Mouse (Mus musculus): ENCODE measurements around the gene Abcc5.
"Not testable (repeated sequence)": the region's sequence is repeated elsewhere in the genome, so short reads cannot be mapped to it uniquely, and the experiment has no call there.

The Abcc5 gene

DNA sequence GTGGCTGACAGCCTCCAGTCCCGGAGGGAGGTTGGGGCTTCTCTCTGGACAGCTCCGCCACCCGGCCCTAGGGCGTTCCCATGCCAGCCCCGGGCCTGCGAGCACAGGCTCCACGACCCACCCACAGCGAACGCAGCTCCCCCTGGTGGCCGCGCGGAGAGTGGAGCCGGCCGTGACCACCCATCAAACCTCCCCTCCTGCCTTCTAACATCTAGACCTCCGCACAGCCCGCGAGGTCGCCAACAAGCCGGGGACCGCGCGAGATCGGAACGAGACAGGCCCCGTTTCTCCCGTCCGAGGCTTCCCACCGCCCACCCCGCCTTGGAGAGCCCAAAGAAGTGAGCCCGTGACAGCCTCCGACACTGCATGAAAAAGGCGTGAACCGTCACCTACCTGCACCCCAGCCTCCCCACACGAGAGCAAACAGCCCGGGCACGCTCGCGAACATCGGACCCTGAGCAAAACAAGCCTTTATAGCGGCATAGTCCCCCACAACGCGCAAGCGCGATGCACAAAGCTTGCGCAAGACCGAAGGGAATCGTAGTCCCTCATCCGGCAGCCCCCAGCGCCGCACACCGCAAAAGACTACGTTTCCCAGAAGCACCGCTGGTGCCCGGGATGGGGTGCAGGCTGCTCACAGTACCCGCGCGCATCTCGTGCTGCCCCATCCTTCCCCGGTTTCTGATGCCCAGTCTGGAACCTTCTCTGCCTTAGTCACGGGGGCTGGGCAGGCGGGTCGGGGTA, at the start of gene Abcc5:
Abcc5 (minus strand) TSS at position 540 of the 744 bp plus-strand sequence.
- Histone ChIP-seq H3K27me3 (ENCODE audit: control insufficient read depth, insufficient read depth, low read length, poor library complexity, severe bottlenecking) (no peaks in the 10 kb centered on the region), H3K36me3 (ENCODE audit: control insufficient read depth, insufficient read depth, low read length, poor library complexity, severe bottlenecking) (no peaks in the 10 kb centered on the region)
- peak; percentile 90 for DNase-seq (ENCODE audit: low read depth, low spot score)

DNA sequence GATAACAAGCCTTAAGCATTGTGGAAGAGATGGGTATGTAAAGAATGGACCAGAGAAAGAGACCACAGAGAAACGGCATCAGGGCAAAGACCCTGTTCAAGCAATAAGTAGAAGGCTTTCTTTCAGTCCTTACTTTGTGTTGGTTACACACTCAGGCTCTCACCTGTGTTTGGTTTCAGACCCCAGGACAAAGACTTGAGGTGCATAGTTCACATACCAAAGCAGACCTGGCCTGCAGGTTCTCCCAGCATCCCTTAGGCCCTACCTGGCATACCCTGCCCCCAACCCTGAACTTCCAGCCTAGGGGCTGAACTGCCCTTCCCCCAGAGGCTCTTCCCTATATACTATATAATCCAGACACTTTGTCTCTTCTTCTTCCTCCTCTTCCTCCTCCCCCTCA, 49.1 kb upstream of the Abcc5 start:
- Histone ChIP-seq H3K36me3 (ENCODE audit: control insufficient read depth, insufficient read depth, low read length, poor library complexity, severe bottlenecking) (no peaks in the 10 kb centered on the region), H3K27me3 (ENCODE audit: control insufficient read depth, insufficient read depth, low read length, poor library complexity, severe bottlenecking) (no peaks in the 10 kb centered on the region)
- no peak for DNase-seq (ENCODE audit: low read depth, low spot score)

DNA sequence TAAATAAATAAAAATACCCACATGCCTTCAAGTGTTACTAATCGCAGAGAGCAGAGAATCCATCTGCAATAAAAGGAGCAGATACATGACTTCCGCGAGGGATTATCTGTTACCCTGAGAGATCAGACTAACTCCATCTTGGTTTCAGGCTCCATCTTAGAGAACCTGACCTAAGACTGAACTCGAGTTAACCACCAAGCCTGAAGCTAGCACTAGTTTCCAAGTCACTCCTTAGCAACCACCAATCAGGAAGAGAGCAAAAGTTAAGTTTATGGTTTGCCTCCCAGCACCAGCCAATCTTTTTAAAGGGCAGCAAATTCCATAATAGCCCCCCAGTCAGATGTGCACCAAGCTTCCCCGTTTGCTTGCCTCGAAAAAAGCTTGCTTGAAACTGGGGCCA, 48.6 kb upstream of the Abcc5 start:
- Histone ChIP-seq H3K36me3 (ENCODE audit: control insufficient read depth, insufficient read depth, low read length, poor library complexity, severe bottlenecking) (no peaks in the 10 kb centered on the region), H3K27me3 (ENCODE audit: control insufficient read depth, insufficient read depth, low read length, poor library complexity, severe bottlenecking) (no peaks in the 10 kb centered on the region)
- DNase-seq (ENCODE audit: low read depth, low spot score): no peak

DNA sequence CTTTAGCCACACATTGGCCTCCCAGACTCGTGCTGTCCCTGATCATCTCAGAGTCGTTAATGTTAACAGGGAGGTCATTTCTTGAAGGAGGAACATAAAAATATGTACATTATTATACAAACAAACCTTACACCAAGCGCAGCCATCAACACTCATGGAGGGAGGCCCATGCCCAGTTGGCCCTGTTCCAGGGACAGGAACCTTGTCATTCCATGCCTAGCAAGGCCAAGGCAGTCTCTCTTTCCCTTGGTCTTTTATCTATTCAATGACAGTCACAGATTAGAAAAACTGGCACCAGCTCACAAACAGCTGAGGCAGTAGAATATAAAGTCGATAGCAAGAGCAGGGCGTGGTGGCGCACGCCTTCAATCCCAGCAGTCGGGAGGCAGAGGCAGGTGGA, 48.0 kb upstream of the Abcc5 start:
- H3K27me3 ChIP-seq (ENCODE audit: control insufficient read depth, insufficient read depth, low read length, poor library complexity, severe bottlenecking): no peaks in the 10 kb centered on the region
- no peaks in the 10 kb centered on the region for H3K36me3 ChIP-seq (ENCODE audit: control insufficient read depth, insufficient read depth, low read length, poor library complexity, severe bottlenecking)
- DNase-seq (ENCODE audit: low read depth, low spot score): no peak

DNA sequence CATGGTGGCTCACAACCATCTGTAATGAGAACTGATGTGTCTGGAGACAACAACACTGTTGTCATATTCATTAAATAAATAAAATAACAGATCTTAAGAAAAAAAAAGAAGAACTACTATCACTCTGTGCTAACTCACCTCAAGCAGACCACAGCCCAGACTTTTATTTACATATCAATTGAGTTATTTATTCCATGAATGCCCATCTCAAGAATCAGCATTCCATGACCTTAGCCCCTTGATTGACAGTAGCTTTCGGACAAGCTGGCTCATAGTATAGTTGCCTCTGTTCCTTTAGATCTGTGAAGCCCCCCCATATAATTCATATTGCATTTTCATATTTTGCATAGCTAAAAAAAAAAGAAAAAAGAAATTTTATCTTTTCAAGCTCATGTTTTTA, 47.6 kb upstream of the Abcc5 start:
- H3K36me3 ChIP-seq (ENCODE audit: control insufficient read depth, insufficient read depth, low read length, poor library complexity, severe bottlenecking): no peaks in the 10 kb centered on the region
- DNase-seq (ENCODE audit: low read depth, low spot score): no peak
- no peaks in the 10 kb centered on the region for H3K27me3 ChIP-seq (ENCODE audit: control insufficient read depth, insufficient read depth, low read length, poor library complexity, severe bottlenecking)

DNA sequence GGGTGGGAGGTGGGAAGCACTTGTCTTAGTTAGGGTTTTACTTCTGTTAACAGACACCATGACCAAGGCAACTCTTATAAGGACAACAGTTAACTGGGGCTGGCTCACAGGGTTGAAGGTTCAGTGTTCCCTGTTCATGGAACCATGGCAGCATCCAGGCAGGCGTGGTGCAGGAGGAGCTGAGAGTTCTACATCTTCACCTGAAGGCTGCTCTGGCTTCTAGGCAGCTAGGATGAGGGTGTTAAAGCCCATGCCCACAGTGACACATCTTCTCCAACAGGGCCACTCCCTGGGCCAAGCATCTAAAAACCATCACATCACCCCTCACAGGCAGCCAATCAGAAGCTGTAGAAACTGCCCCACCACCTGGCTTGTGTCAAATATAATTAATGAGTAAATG, 45.5 kb upstream of the Abcc5 start:
- H3K27me3 ChIP-seq (ENCODE audit: control insufficient read depth, insufficient read depth, low read length, poor library complexity, severe bottlenecking): no peaks in the 10 kb centered on the region
- DNase-seq (ENCODE audit: low read depth, low spot score): no peak
- no peaks in the 10 kb centered on the region for H3K36me3 ChIP-seq (ENCODE audit: control insufficient read depth, insufficient read depth, low read length, poor library complexity, severe bottlenecking)

DNA sequence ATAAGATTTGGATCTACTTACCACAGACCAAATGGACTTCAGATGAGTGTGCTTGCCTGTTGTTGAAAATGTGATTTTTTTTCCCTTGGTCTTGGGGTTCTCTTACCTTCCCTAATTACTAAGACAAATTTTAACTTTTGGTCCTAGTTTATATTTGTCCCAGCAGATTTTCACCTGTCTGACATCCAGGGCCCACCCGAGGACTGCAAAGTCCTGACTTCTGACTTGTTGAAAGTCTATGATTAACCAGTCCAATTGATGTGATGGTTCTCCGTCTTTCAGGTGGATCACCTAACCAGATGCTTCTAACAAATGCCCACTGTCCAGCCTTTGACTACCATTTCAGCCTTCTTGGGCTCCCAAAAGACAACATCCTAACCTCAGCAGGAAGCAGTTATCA, 44.8 kb upstream of the Abcc5 start:
- Histone ChIP-seq H3K36me3 (ENCODE audit: control insufficient read depth, insufficient read depth, low read length, poor library complexity, severe bottlenecking) (no peaks in the 10 kb centered on the region), H3K27me3 (ENCODE audit: control insufficient read depth, insufficient read depth, low read length, poor library complexity, severe bottlenecking) (no peaks in the 10 kb centered on the region)
- DNase-seq (ENCODE audit: low read depth, low spot score): no peak

DNA sequence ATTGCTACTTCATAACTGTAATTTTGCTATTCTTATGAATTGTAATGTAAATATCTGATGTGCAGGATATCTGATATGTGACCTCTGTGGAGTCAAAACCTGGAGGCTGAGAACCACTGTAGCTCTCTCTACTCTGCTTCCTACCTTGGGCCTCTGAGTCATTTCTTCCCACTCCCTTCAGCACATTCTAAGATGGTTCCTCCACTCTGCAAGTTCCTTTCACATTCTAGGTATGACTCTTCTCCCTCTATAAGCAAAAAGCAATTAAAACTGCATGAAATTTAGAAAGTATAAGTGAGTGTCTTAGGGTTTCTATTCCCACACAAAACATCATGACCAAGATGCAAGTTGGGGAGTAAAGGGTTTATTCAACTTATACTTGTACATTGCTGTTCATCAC, 38.5 kb upstream of the Abcc5 start:
- Histone ChIP-seq H3K27me3 (ENCODE audit: control insufficient read depth, insufficient read depth, low read length, poor library complexity, severe bottlenecking) (no peaks in the 10 kb centered on the region), H3K36me3 (ENCODE audit: control insufficient read depth, insufficient read depth, low read length, poor library complexity, severe bottlenecking) (no peaks in the 10 kb centered on the region)
- DNase-seq (ENCODE audit: low read depth, low spot score): no peak

DNA sequence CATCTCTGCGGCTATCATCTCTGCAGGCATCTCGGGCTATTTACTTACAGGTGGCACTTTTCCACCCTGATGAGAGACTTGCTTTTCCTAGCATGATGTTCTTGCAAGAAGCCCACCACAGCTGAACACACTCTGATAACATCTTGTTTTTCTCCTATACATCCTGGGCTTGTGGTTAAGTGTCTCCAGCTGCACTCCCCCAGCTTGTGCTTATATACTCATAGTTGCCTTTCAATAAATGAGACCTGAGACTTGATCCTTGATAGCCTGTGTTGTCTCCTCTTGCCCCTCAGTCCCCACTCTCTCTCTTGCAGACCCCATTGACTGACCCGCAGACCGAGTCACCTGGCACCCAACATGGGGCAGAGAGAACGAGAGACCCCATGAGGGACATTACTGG, 32.5 kb upstream of the Abcc5 start:
- not testable (repeated sequence) for H3K27me3 ChIP-seq (ENCODE audit: control insufficient read depth, insufficient read depth, low read length, poor library complexity, severe bottlenecking); H3K36me3 ChIP-seq (ENCODE audit: control insufficient read depth, insufficient read depth, low read length, poor library complexity, severe bottlenecking); DNase-seq (ENCODE audit: low read depth, low spot score)

DNA sequence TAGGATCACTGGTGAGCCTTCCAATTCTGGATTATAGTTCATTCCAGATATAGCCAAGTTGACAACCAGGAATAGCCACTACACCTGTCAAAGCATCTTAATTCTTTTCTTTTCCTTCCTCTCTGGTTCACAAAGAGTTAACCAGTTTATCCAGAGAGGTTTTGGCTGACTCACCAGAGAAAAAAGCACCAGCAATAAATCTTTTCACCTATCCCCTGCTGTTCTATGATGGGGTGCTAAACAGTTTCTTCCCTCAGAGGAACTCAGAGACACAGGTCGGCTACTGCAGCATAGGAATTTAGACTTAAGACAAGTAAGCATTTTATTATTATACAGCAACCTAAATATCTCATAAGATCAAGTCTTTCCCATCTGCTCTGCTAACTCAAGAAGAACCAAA, 29.9 kb upstream of the Abcc5 start:
- no peaks in the 10 kb centered on the region for H3K27me3 ChIP-seq (ENCODE audit: control insufficient read depth, insufficient read depth, low read length, poor library complexity, severe bottlenecking)
- no peak for DNase-seq (ENCODE audit: low read depth, low spot score)
- no peaks in the 10 kb centered on the region for H3K36me3 ChIP-seq (ENCODE audit: control insufficient read depth, insufficient read depth, low read length, poor library complexity, severe bottlenecking)

DNA sequence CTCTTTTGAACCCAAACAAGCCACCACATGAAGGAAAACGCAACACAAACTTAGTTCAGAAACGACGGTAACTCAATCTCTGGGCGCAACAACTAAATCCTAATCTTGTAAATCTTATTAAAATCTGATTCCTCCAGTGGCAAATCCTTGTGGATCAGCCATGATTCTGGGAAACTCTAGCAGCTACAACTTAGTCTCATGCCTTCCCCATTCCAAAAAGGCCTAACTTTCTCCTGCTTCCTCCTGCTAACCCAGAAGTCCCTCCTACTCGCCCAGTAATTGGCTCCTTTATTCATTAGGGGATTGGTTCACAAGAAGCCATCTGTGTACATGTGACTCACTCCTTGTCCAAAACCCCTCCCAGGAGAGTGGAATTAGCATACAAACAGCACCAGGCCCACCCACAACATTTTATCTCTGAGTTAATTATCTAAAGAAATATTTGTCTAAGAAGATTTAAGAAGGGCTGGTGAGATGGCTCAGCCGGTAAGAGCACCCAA, 28.0 kb upstream of the Abcc5 start:
- H3K27me3 ChIP-seq (ENCODE audit: control insufficient read depth, insufficient read depth, low read length, poor library complexity, severe bottlenecking): no peaks in the 10 kb centered on the region
- DNase-seq (ENCODE audit: low read depth, low spot score): no peak
- no peaks in the 10 kb centered on the region for H3K36me3 ChIP-seq (ENCODE audit: control insufficient read depth, insufficient read depth, low read length, poor library complexity, severe bottlenecking)

DNA sequence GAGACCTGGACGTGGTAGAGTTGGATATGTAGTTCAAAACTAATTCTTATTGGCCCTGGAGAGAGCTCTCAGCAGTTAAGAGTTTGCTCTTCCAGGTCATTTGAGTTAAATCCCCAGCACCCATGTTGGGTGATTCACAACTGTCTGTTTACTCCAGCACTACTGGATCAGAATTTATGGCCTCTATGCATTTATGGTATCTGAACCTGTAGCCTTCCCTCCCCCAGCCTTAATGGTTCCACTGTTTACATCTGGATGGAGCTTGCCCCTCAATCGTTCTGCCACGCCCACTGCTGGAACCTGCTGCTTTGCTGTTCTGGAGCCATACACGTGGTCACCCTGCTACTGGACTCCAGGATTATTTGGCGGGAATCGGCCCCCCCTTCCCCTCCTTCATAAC, 25.6 kb upstream of the Abcc5 start:
- DNase-seq (ENCODE audit: low read depth, low spot score): no peak
- H3K27me3 ChIP-seq (ENCODE audit: control insufficient read depth, insufficient read depth, low read length, poor library complexity, severe bottlenecking): no peaks in the 10 kb centered on the region
- no peaks in the 10 kb centered on the region for H3K36me3 ChIP-seq (ENCODE audit: control insufficient read depth, insufficient read depth, low read length, poor library complexity, severe bottlenecking)

DNA sequence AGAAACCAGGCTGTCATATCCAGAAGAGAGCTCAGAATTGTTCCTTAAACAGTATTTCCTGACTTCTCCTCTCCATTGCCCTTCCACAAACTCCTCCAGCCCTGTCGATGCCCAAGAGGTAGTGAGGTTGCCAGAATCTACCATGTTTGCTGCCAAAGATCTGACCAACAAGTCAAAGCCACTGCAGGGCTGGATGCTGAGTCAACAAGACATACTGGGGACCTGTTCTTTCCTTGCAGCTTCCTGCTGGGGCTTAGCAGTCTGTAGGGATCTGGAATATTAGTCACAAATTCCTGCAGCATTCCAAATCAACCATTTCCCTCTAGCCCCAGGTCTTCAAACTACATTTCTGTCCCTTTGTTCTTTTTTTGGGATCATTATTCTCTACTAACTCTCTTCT, 19.7 kb upstream of the Abcc5 start:
- Histone ChIP-seq H3K27me3 (ENCODE audit: control insufficient read depth, insufficient read depth, low read length, poor library complexity, severe bottlenecking) (no peaks in the 10 kb centered on the region), H3K36me3 (ENCODE audit: control insufficient read depth, insufficient read depth, low read length, poor library complexity, severe bottlenecking) (no peaks in the 10 kb centered on the region)
- DNase-seq (ENCODE audit: low read depth, low spot score): no peak

DNA sequence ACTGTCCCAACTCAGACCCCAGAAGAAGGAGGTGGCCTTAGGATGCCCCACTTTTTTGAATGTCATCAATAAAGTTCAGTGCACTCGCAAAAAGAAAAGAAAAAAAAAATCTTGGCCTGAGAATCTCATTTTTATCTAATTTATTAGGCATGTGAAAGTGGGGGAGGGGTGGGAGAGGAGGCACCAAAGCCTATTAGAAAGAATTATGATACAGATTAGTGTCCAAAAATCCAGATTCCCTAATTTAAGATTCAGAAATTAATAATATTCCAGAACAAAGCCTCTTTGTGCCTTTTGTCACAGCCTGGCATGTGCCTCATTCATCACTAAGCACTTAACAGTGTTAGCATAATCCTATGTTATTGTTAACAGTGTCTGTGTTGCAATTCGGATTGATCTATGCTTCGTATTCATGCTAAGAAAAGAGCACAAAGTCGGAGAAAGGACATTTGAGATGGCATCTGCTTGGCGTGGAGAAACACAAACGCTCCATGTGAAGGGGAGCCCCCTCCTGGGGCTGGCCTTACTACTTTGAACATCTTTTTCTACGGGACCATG, 18.7 kb upstream of the Abcc5 start:
- DNase-seq (ENCODE audit: low read depth, low spot score): no peak
- H3K36me3 ChIP-seq (ENCODE audit: control insufficient read depth, insufficient read depth, low read length, poor library complexity, severe bottlenecking): no peaks in the 10 kb centered on the region

DNA sequence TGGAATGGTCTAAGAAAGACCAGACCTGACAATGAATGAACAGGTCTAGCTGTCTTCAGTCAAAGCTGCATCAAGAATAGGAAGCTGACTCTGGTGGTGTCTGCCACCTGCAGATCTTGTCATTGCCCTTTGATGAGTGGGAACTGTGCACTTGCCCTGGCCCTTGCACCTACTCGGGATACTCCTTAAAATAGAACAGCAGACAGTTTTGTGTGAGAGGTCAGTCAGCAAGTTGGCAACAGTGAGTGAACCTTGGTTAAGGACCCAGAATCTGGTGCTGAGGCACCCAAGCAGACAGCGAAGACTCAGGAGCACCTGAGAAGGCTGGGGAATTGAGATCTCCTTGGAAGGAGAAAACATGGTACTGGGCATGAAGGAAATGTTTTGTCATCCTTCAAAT, 16.7 kb upstream of the Abcc5 start:
- no peaks in the 10 kb centered on the region for H3K27me3 ChIP-seq (ENCODE audit: control insufficient read depth, insufficient read depth, low read length, poor library complexity, severe bottlenecking)
- no peaks in the 10 kb centered on the region for H3K36me3 ChIP-seq (ENCODE audit: control insufficient read depth, insufficient read depth, low read length, poor library complexity, severe bottlenecking)
- no peak for DNase-seq (ENCODE audit: low read depth, low spot score)

More for the DNA sequence above, 18.7 kb upstream of the Abcc5 start:
- H3K27me3 ChIP-seq (ENCODE audit: control insufficient read depth, insufficient read depth, low read length, poor library complexity, severe bottlenecking): no peaks in the 10 kb centered on the region
